Mouse (Mus musculus) gastrocnemius, adult 18-20 months (tissue): ENCODE data around the gene Morc2a. TPM values are rescaled to one million over a fixed set of nuclear protein-coding genes. Genes with fewer than 3 reads are reported as not detected.

Experiments used
- DNase-seq: peaks from one replicate; pipeline ENCODE4 v3.0.0; 2021; ENCODE audit warnings: low spot score
- total RNA-seq, 2 experiments: library from RNA; stranded (reverse); gene quantifications; 2 replicates each; pipeline ENCODE4 v1.2.3; 2021

Morc2a gene
- total RNA-seq, 2 experiments from 2014 or later, result 17.2 to 17.7 TPM

DNA sequence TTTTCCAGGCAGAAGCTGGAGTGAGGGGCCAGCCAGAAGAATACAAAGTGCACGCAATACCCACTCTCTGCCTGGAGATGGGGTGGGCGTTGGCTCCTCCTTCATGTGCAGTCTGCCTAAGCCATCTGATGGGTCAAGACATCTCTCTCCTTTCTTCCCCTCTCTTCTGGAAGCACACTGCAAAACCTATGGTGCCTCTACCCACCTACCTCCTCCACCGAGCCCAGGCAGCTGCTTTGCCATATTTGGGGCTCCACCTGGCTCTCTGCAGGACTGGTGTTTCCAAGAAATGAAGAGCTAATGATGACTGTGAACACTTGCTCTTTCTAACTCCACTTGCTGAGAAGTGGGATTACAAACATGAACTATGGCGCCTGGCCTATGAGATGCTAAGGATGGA lies 82.5 kb downstream of the Morc2a start:
- DNase-seq, result no peak

DNA sequence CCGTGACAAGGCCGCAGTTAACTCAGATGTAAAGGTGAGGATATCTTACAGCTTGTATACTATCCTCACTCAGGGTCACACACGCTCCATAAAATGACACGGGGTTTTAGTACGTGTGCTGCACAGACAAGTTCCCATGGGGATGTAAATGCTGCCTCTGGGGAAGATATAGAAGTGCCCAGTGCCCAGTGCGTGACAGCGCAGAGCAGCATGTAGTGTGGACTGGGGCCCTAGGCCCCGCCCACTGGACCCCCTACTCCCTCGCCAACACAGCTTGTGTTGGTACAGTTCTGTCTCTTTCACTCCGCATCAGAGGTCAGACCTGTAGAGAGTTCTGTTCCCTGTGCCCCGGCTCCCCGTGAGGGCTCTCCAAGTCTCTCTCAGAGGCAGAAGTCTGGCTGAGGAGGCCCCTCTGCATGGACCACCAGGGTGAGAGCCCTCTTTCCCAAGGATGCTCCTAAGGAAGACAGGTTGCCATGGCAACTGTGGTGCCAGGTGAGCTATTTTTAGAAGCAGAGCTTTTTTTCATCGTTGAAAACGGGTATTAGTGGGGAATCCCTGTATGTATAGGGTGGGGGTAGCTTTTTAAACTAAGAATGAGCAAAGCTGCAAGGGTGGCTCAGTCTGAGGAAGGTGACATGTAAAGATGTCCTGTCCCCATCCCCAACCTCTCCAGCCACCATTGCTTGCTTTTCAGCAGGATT lies 85.1 kb downstream of the Morc2a start:
- DNase-seq, result no peak

DNA sequence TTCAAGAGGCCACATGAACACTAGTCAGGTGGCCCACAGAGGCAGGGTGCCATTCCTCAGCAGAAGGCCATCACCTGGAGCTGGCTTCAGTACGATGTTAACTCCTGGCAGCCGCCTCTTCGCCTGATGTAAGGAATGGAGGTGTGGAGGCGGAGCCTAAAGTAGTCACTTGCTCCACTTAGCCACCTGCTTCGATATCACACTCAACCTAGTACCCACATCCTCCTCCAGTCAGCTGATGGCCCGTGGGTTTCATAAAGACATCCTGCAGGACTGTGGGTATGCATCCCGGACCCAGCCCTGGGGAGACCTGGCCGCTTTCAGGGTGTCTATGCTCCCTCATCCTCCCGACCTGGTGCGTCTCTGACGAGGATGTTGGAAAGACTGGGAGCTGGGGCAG lies 86.7 kb downstream of the Morc2a start:
- DNase-seq, result no peak

DNA sequence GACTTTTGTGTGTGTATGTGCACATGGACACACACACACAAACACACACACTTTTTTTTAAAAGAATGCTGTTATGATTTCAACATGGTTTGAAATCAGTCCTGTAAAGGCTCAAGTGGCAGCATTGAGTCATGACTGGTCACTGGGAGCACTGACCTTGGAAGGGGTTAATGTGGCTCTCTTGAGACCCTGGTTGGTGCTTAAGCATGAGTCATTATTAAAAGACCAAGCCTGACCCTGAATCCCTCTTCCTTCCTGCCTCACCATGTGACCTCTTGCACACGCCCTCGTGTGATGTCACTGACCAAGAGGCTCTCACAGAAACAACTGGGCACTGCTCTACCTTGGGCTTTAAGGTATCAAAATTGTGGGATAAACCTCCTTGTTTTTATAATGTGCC lies 89.8 kb downstream of the Morc2a start:
- no peak for DNase-seq

Other genes starting within 250 kb of the Morc2a start
- gene Limk2, start 240.0 kb upstream of the Morc2a start, total RNA-seq, result 10 to 100 TPM; 10.4 to 12.1 TPM
- 10 to 100 TPM; 14.4 to 19.0 TPM for gene Rnf185, start 196.8 kb upstream of the Morc2a start, total RNA-seq
- not detected for gene Pla2g3, start 160.9 kb upstream of the Morc2a start, total RNA-seq
- gene Inpp5j, start 144.4 kb upstream of the Morc2a start, total RNA-seq, result 1 to 10 TPM; 2.4 to 2.9 TPM
- 10 to 100 TPM in 1 of 2 experiments, 1 to 10 TPM in 1; 9.6 to 14.6 TPM for gene Selenom, start 134.5 kb upstream of the Morc2a start, total RNA-seq
- 10 to 100 TPM; 79.9 to 89.7 TPM for gene Smtn, start 108.6 kb upstream of the Morc2a start, total RNA-seq
- gene Osbp2, start 214.7 kb downstream of the Morc2a start, total RNA-seq, result 1 to 10 TPM; 1.1 to 1.3 TPM
- gene 4921536K21Rik, start 245.9 kb downstream of the Morc2a start, total RNA-seq, result under 1 TPM; 0.17 to 0.27 TPM
- gene Dusp18, start 246.0 kb downstream of the Morc2a start, total RNA-seq, result 10 to 100 TPM in 1 of 2 experiments, 1 to 10 TPM in 1; 9.1 to 20.5 TPM